Mouse (Mus musculus) hematopoietic stem cell, adult 5-6 weeks (primary cell): ENCODE results near the gene Ptpdc1. TPM values are rescaled to one million over a fixed set of nuclear protein-coding genes. Genes with fewer than 3 reads are reported as not detected.

Experiments used
- ATAC-seq, 2 experiments: fragments of 125-278 bp in 1 of 2; replicated peaks in 1 of 2; 2 replicates each; pipeline ENCODE4 v1.8.0; 2016 to 2017; ENCODE audit warnings: inconsistent platforms in 2 of 2, mild to moderate bottlenecking in 2 of 2, moderate number of reproducible peaks in 2 of 2, low read depth in 1 of 2, moderate TSS enrichment in 1 of 2; ENCODE audit not compliant: low FRiP score in 2 of 2, poor library complexity in 2 of 2, severe bottlenecking in 2 of 2, insufficient read depth in 1 of 2, low TSS enrichment in 1 of 2
- total RNA-seq: library from RNA; stranded (forward); fragments of 172-1452, 232-1000 nt; gene quantifications from 2 replicates; pipeline ENCODE4 v1.2.3, GENCODE M21; 2017

Ptpdc1 gene
- 4.1 and 8.6 TPM in 2 replicates for total RNA-seq

- peak; percentile 95 to 100 for ATAC-seq
Measured at GRCm38 (mm10) chr13:48625433-48626184, at the start of gene Ptpdc1. Gene Ptpdc1, minus strand, starts transcription at chr13:48625664.

GRCm38 (mm10) chr13:48674609-48675008 lies 49.1 kb upstream of the Ptpdc1 start:
- ATAC-seq, result no peak

- ATAC-seq, result no peak
Measured at GRCm38 (mm10) chr13:48672312-48672840, 46.9 kb upstream of the Ptpdc1 start.

GRCm38 (mm10) chr13:48668976-48669534 lies 43.6 kb upstream of the Ptpdc1 start:
- ATAC-seq, result peak in 1 of 2 experiments; percentile 41; a peak in 1 of 4 replicates

GRCm38 (mm10) chr13:48668091-48668975 lies 42.9 kb upstream of the Ptpdc1 start:
- ATAC-seq, result no peak

GRCm38 (mm10) chr13:48667461-48667860 lies 42.0 kb upstream of the Ptpdc1 start:
- no peak for ATAC-seq

- ATAC-seq, result no peak
Measured at GRCm38 (mm10) chr13:48665656-48666597, 40.5 kb upstream of the Ptpdc1 start.

GRCm38 (mm10) chr13:48664916-48665655 lies 39.6 kb upstream of the Ptpdc1 start:
- no peak for ATAC-seq

GRCm38 (mm10) chr13:48663988-48664339 lies 38.5 kb upstream of the Ptpdc1 start:
- no peak for ATAC-seq

GRCm38 (mm10) chr13:48663211-48663987 lies 37.9 kb upstream of the Ptpdc1 start:
- no peak for ATAC-seq

- ATAC-seq, result no peak
Measured at GRCm38 (mm10) chr13:48662431-48663143, 37.1 kb upstream of the Ptpdc1 start, which contains the start of gene Barx1. Gene Barx1, plus strand, starts transcription at chr13:48662998.

- no peak for ATAC-seq
Measured at GRCm38 (mm10) chr13:48661561-48661960, 36.1 kb upstream of the Ptpdc1 start.

GRCm38 (mm10) chr13:48660741-48661140 lies 35.3 kb upstream of the Ptpdc1 start:
- ATAC-seq, result no peak

- no peak for ATAC-seq
Measured at GRCm38 (mm10) chr13:48660221-48660734, 34.8 kb upstream of the Ptpdc1 start.
